Mouse (Mus musculus) kidney, embryonic 14.5 days (tissue): ENCODE measurements around the gene Tigd4. TPM values are rescaled to one million over a fixed set of nuclear protein-coding genes. Genes with fewer than 3 reads are reported as not detected.

Experiments
- ATAC-seq: fragments of 200-750 bp; cut with Nextera tagmentation; 2 replicates; pipeline ENCODE4 v1.8.0; 2017; ENCODE audit warnings: moderate number of reproducible peaks, mild to moderate bottlenecking, moderate TSS enrichment, moderate library complexity; ENCODE audit not compliant: low FRiP score, low TSS enrichment
- H3K27ac ChIP-seq: fragments of 300-500 bp; sonication (generic); 2 replicates; pipeline ENCODE4 v1.5.1; 2014; ENCODE audit warnings: low read depth, mild to moderate bottlenecking, low read length, moderate library complexity, mixed read lengths
- H3K27me3 ChIP-seq: fragments of 300-500 bp; sonication (generic); 2 replicates; pipeline ENCODE4 v1.6.1; 2014; ENCODE audit warnings: mild to moderate bottlenecking, low read length; ENCODE audit not compliant: control insufficient read depth, insufficient read depth
- H3K36me3 ChIP-seq: fragments of 300-500 bp; sonication (generic); 2 replicates; pipeline ENCODE4 v1.6.1; 2014; ENCODE audit warnings: low read length, mixed read lengths; ENCODE audit not compliant: control insufficient read depth, insufficient read depth
- H3K4me1 ChIP-seq: fragments of 300-500 bp; sonication (generic); 2 replicates; pipeline ENCODE4 v1.6.1; 2014; ENCODE audit warnings: low read length, mixed read lengths; ENCODE audit not compliant: control insufficient read depth, insufficient read depth
- H3K4me2 ChIP-seq: fragments of 300-500 bp; sonication (generic); replicated peaks from 2 replicates; pipeline ENCODE4 v1.6.1; 2014; ENCODE audit warnings: low read depth, mild to moderate bottlenecking, low read length
- H3K4me3 ChIP-seq: fragments of 300-500 bp; sonication (generic); 2 replicates; pipeline ENCODE4 v1.5.1; 2014; ENCODE audit warnings: mild to moderate bottlenecking, low read length
- H3K9ac ChIP-seq: fragments of 300-500 bp; sonication (generic); 2 replicates; pipeline ENCODE4 v1.6.1; 2014; ENCODE audit warnings: low read depth, mild to moderate bottlenecking, low read length, moderate library complexity
- H3K9me3 ChIP-seq: fragments of 300-500 bp; sonication (generic); 2 replicates; pipeline ENCODE4 v1.6.1; 2016; ENCODE audit warnings: low read length; ENCODE audit not compliant: control insufficient read depth
- WGBS: fragments of 180-500 bp; shearing (Covaris S2); extraction: QIAGEN DNeasy Blood & Tissue Kit; methylation state at CpG from one replicate; pipeline ENCODE4 v1.1.7; 2014; 5-methylcytosine and 5-hydroxymethylcytosine counted together
- polyA plus RNA-seq: library from polyadenylated mRNA; unstranded; fragments of >200 nt; fragmentation: Nextera tagmentation; extraction: Ambion mirVana; gene quantifications from 2 replicates; pipeline ENCODE4 v1.2.1, GENCODE M21; 2014

Tigd4 gene
- polyA plus RNA-seq, 1 experiment from 2014 or later: not detected

DNA sequence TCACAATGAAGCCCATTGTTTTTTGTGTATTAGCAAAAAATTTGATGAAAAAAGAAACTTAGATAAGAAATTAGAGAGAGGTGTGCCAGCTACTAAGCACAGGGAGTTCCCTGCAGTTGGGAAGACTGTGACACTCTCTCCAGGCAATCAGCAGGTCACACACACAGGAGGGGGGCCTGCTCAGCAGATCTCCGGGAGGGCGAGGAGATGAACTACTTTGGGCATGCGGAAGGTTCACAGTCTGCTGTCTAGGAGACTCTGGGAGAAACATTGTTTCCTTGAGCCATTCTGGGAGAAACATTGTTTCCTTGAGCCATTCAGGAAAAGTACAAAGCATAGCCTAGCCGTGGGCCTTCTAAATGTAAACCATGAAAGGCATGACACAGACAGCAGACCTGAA lies 49.6 kb downstream of the Tigd4 start:
- H3K4me1 ChIP-seq: no peaks in the 10 kb centered on the region; the same call in 1 of the 2 replicates

DNA sequence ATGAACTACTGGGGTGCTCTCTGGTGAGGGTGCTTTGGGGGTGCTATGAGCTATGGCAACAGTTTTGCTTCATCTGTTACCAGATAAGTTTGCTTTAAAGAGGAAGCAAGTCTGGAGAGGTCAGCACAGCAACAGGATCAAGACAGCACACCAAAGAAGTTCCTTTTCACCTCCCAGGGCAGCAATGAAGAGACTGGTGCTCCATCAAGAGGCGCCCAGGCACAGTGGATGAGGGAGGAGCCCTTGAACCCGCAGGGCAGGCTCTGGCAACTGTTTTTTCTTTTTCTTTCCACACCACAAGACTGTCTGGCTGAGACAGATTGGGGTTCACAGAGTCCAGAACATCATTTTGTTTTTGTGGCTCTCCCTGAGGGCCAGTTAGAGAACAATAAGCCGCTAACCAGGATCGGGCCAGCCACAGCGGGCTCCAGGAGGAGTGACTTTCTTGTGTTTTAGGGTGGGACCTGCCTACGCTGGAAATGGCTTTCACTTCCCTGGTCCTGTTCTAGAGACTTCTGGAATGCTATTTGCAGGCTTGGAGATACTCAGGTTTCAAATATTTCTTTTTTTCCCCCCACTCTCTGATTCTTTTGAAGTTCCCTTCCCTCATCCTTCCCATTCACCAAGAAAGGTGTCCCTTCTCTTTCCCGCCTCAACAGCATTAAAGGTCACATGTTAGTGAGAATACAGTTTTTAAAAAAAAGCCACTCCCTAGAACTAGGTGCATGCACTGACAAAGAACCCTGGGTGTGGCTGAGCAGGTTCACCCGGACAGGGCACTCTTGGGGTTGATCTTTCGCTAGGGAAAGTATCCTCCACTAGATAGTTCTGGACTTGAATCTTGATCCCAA lies 52.0 kb downstream of the Tigd4 start:
- Histone ChIP-seq H3K27ac (no peak overlapping the region), H3K4me3 (no peak overlapping the region), H3K36me3 (no peaks in the 10 kb centered on the region), H3K4me2 (no peak overlapping the region), H3K4me1 (no peaks in the 10 kb centered on the region), H3K9me3 (no peaks in the 10 kb centered on the region), H3K27me3 (no peaks in the 10 kb centered on the region), H3K9ac (no peak overlapping the region)
- ATAC-seq: no peak
- 78% methylated on average over 9 of the region's 9 CpGs for WGBS

More for the DNA sequence above, 49.6 kb downstream of the Tigd4 start:
- WGBS: 82% methylated on average over 4 of the region's 4 CpGs
- Histone ChIP-seq H3K36me3 (no peaks in the 10 kb centered on the region), H3K9me3 (no peaks in the 10 kb centered on the region), H3K9ac (no peak overlapping the region), H3K4me2 (no peak overlapping the region), H3K27ac (no peak overlapping the region), H3K27me3 (no peaks in the 10 kb centered on the region), H3K4me3 (no peak overlapping the region)
- ATAC-seq: no peak

DNA sequence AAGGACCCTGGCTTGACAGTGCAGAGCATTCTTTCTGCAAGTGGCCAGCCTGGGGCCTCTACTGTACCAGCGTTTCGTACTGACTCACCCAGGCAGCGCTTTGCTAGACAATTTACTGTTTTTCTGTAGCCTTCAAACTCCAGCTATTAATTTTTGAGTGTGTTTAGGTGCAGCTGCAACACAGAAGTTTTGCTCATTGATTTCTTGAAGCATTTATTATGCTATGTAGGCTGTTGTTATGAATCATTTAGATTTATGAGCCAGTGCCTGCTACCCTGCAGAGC lies 52.6 kb downstream of the Tigd4 start:
- H3K9me3 ChIP-seq: no peaks in the 10 kb centered on the region
- H3K9ac ChIP-seq: no peak overlapping the region
- no peak for ATAC-seq
- H3K4me3 ChIP-seq: no peak overlapping the region
- no peak overlapping the region for H3K4me2 ChIP-seq
- H3K27me3 ChIP-seq: no peaks in the 10 kb centered on the region
- no peak overlapping the region for H3K27ac ChIP-seq
- H3K4me1 ChIP-seq: no peaks in the 10 kb centered on the region
- 76% methylated on average over 3 of the region's 3 CpGs for WGBS
- no peaks in the 10 kb centered on the region for H3K36me3 ChIP-seq

DNA sequence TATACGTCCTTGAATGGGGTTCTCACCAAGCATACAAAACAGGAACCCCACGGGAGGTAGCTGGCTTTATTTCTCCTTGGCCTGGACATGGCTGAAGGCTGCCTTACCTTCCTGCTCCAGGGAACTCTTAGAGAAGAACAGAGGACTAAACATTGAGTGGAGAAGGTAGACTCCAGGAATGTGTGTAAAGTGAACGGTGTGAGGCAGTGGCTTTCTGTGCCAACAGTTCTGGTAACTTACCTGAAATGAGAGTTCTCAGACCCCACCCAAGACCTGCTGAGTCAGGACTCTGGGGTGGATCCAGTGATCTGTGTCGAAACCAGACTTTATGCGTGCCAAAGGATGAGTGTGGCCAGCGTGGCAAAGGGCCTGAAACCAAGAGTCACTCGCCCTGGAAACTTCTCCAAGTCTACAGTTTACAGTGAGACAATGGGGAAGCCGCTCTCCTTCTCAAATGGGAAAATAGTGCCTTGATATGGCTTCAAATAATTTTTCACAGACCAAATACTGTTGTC lies 53.0 kb downstream of the Tigd4 start:
- Histone ChIP-seq H3K9ac (no peak overlapping the region), H3K4me3 (no peak overlapping the region), H3K27me3 (no peaks in the 10 kb centered on the region), H3K36me3 (no peaks in the 10 kb centered on the region), H3K4me2 (no peak overlapping the region), H3K4me1 (no peaks in the 10 kb centered on the region), H3K9me3 (no peaks in the 10 kb centered on the region), H3K27ac (no peak overlapping the region)
- no peak for ATAC-seq
- WGBS: 81% methylated on average over 8 of the region's 8 CpGs

Other genes with a start within 250 kb of the Tigd4 start
- gene Fhdc1, start 113.1 kb upstream of the Tigd4 start, polyA plus RNA-seq: 0.87 and 4.4 TPM in 2 replicates
- gene Arfip1, start 10.9 kb upstream of the Tigd4 start, polyA plus RNA-seq: 34.4 and 44.6 TPM in 2 replicates
- 0.38 and 0.60 TPM in 2 replicates for gene Tmem154, start 72.6 kb downstream of the Tigd4 start, polyA plus RNA-seq
- gene Fbxw7, start 221.7 kb downstream of the Tigd4 start, polyA plus RNA-seq: 10.1 and 11.0 TPM in 2 replicates